Mouse (Mus musculus) MEL (cell line): ENCODE measurements around the gene Tmem161a. TPM values are rescaled to one million over a fixed set of nuclear protein-coding genes. Genes with fewer than 3 reads are reported as not detected.

Experiments used
- DNase-seq: peaks from one replicate; pipeline ENCODE4 v3.0.0; 2011; ENCODE audit warnings: low read depth, low spot score
- H3K27ac ChIP-seq: 2 replicates; pipeline ENCODE4 v1.5.1; 2012; ENCODE audit warnings: low read depth, mild to moderate bottlenecking, control low read depth, low read length, moderate library complexity; ENCODE audit not compliant: control insufficient read depth
- H3K27me3 ChIP-seq, 2 experiments: fragments of 150-350 bp in 1 of 2; sonication (generic) in 1 of 2; 2 replicates each; pipeline ENCODE4 v1.6.1; 2012; ENCODE audit warnings: low read length in 2 of 2, mild to moderate bottlenecking in 2 of 2, improper control_type of control experiment in 1 of 2, moderate library complexity in 1 of 2; ENCODE audit not compliant: insufficient read depth in 2 of 2, control insufficient read depth in 1 of 2
- H3K36me3 ChIP-seq, 2 experiments: 2 replicates each; pipeline ENCODE4 v1.6.1; 2012 to 2014; ENCODE audit warnings: low read length in 2 of 2, improper control_type of control experiment in 1 of 2, inconsistent platforms in 1 of 2, mild to moderate bottlenecking in 1 of 2; ENCODE audit not compliant: insufficient read depth in 2 of 2, control insufficient read depth in 1 of 2
- H3K4me1 ChIP-seq, 2 experiments: fragments of 150-350 bp in 1 of 2; sonication (generic) in 1 of 2; 2 replicates each; pipeline ENCODE4 v1.6.1; 2012; ENCODE audit warnings: low read length in 2 of 2, improper control_type of control experiment in 1 of 2, mild to moderate bottlenecking in 1 of 2; ENCODE audit not compliant: insufficient read depth in 2 of 2, control insufficient read depth in 1 of 2
- H3K4me3 ChIP-seq, 2 experiments: fragments of 150-350 bp in 1 of 2; sonication (generic) in 1 of 2; 2 replicates each; pipeline ENCODE4 v1.5.1; 2012; ENCODE audit warnings: low read depth in 2 of 2, low read length in 2 of 2, mild to moderate bottlenecking in 2 of 2, moderate library complexity in 2 of 2, control low read depth in 1 of 2, improper control_type of control experiment in 1 of 2; ENCODE audit not compliant: control insufficient read depth in 1 of 2, insufficient read depth in 1 of 2
- H3K79me2 ChIP-seq: 2 replicates; pipeline ENCODE4 v1.6.1; 2012; ENCODE audit warnings: mild to moderate bottlenecking, low read length, moderate library complexity; ENCODE audit not compliant: control insufficient read depth, poor library complexity, insufficient read depth
- H3K9ac ChIP-seq: 2 replicates; pipeline ENCODE4 v1.6.1; 2012; ENCODE audit warnings: low read depth, mild to moderate bottlenecking, control low read depth, low read length, moderate library complexity; ENCODE audit not compliant: control insufficient read depth, poor library complexity, severe bottlenecking
- H3K9me3 ChIP-seq: fragments of 150-350 bp; sonication (generic); replicated peaks from 2 replicates; pipeline ENCODE4 v1.6.1; 2012; ENCODE audit warnings: mild to moderate bottlenecking, low read length, improper control_type of control experiment, moderate library complexity; ENCODE audit not compliant: insufficient read depth
- BHLHE40 ChIP-seq: IDR thresholded peaks from 2 replicates; pipeline ENCODE4 v1.6.1; 2012; ENCODE audit warnings: low read depth, mild to moderate bottlenecking, inconsistent platforms, low read length, improper control_type of control experiment, borderline replicate concordance
- CHD1 ChIP-seq: IDR thresholded peaks from 2 replicates; pipeline ENCODE4 v1.6.1; 2012; ENCODE audit warnings: low read depth, mild to moderate bottlenecking, inconsistent platforms, low read length, improper control_type of control experiment
- CTCF ChIP-seq, 3 experiments: IDR thresholded peaks in 2 of 3; conservative IDR thresholded peaks in 1 of 3; 2 replicates each; pipeline ENCODE4 v1.5.1; 2011 to 2012; ENCODE audit warnings: low read length in 3 of 3, low read depth in 2 of 3, mild to moderate bottlenecking in 2 of 3, improper control_type of control experiment in 1 of 3, inconsistent platforms in 1 of 3, mixed read lengths in 1 of 3, moderate library complexity in 1 of 3; ENCODE audit not compliant: control insufficient read depth in 1 of 3, insufficient read depth in 1 of 3, poor library complexity in 1 of 3, severe bottlenecking in 1 of 3
- E2F4 ChIP-seq: IDR thresholded peaks from 2 replicates; pipeline ENCODE4 v1.6.1; 2011; ENCODE audit warnings: low read depth, low read length, improper control_type of control experiment, borderline replicate concordance
- ELF1 ChIP-seq: IDR thresholded peaks from 2 replicates; pipeline ENCODE4 v1.6.1; 2014; ENCODE audit warnings: low read depth, mild to moderate bottlenecking, inconsistent platforms, low read length, improper control_type of control experiment, moderate library complexity
- EP300 ChIP-seq, 2 experiments: IDR thresholded peaks; 2 replicates each; pipeline ENCODE4 v1.6.1; 2011; ENCODE audit warnings: improper control_type of control experiment in 2 of 2, low read length in 2 of 2, low read depth in 1 of 2, mild to moderate bottlenecking in 1 of 2
- ETS1 ChIP-seq: IDR thresholded peaks from 2 replicates; pipeline ENCODE4 v1.6.1; 2012; ENCODE audit warnings: low read depth, mild to moderate bottlenecking, inconsistent platforms, low read length, improper control_type of control experiment, moderate library complexity
- GABPA ChIP-seq: IDR thresholded peaks from 2 replicates; pipeline ENCODE4 v1.6.1; 2012; ENCODE audit warnings: low read depth, mild to moderate bottlenecking, inconsistent platforms, low read length, improper control_type of control experiment, moderate library complexity
- GATA1 ChIP-seq: IDR thresholded peaks from 2 replicates; pipeline ENCODE4 v1.6.1; 2011; ENCODE audit warnings: low read depth, low read length, improper control_type of control experiment
- HCFC1 ChIP-seq: IDR thresholded peaks from 2 replicates; pipeline ENCODE4 v1.6.1; 2012; ENCODE audit warnings: low read depth, mild to moderate bottlenecking, inconsistent platforms, low read length, improper control_type of control experiment, moderate library complexity
- KAT2A ChIP-seq: conservative IDR thresholded peaks from 2 replicates; pipeline ENCODE4 v1.6.1; 2012; ENCODE audit warnings: low read depth, low read length, improper control_type of control experiment, inconsistent platforms
- MAX ChIP-seq: IDR thresholded peaks from 2 replicates; pipeline ENCODE4 v1.6.1; 2011; ENCODE audit warnings: low read length, improper control_type of control experiment
- MXI1 ChIP-seq: IDR thresholded peaks from 2 replicates; pipeline ENCODE4 v1.6.1; 2011; ENCODE audit warnings: mild to moderate bottlenecking, low read depth, low read length, improper control_type of control experiment
- MYB ChIP-seq: IDR thresholded peaks from 2 replicates; pipeline ENCODE4 v1.6.1; 2011; ENCODE audit warnings: mild to moderate bottlenecking, low read depth, low read length, improper control_type of control experiment
- MYC ChIP-seq: IDR thresholded peaks from 2 replicates; pipeline ENCODE4 v1.6.1; 2011; ENCODE audit warnings: low read depth, mild to moderate bottlenecking, low read length, improper control_type of control experiment, moderate library complexity
- NELFE ChIP-seq: IDR thresholded peaks from 2 replicates; pipeline ENCODE4 v1.6.1; 2011; ENCODE audit warnings: low read depth, low read length, improper control_type of control experiment
- POLR2A ChIP-seq, 2 experiments: IDR thresholded peaks; 2 replicates each; pipeline ENCODE4 v1.6.1; 2011 to 2012; ENCODE audit warnings: low read length in 2 of 2, mild to moderate bottlenecking in 2 of 2, control low read depth in 1 of 2, improper control_type of control experiment in 1 of 2, low read depth in 1 of 2, moderate library complexity in 1 of 2; ENCODE audit not compliant: control insufficient read depth in 1 of 2, insufficient read depth in 1 of 2, poor library complexity in 1 of 2
- POLR2AphosphoS5 ChIP-seq: IDR thresholded peaks from 2 replicates; pipeline ENCODE4 v1.6.1; 2012; ENCODE audit warnings: low read depth, borderline replicate concordance, mild to moderate bottlenecking, inconsistent platforms, low read length, moderate library complexity, mixed read lengths
- SIN3A ChIP-seq: IDR thresholded peaks from 2 replicates; pipeline ENCODE4 v1.6.1; 2012; ENCODE audit warnings: low read length, improper control_type of control experiment, inconsistent platforms
- TAL1 ChIP-seq: IDR thresholded peaks from 2 replicates; pipeline ENCODE4 v1.6.1; 2012; ENCODE audit warnings: mild to moderate bottlenecking, inconsistent platforms, low read length, moderate library complexity, mixed read lengths
- TBP ChIP-seq: IDR thresholded peaks from 2 replicates; pipeline ENCODE4 v1.8.0; 2011; ENCODE audit warnings: low read depth, low read length, improper control_type of control experiment
- TCF12 ChIP-seq: IDR thresholded peaks from 2 replicates; pipeline ENCODE4 v1.6.1; 2014; ENCODE audit warnings: low read depth, mild to moderate bottlenecking, inconsistent platforms, low read length, improper control_type of control experiment, moderate library complexity
- UBTF ChIP-seq: IDR thresholded peaks from 2 replicates; pipeline ENCODE4 v1.6.1; 2012; ENCODE audit warnings: low read depth, mild to moderate bottlenecking, inconsistent platforms, low read length, improper control_type of control experiment, moderate library complexity, borderline replicate concordance; ENCODE audit not compliant: insufficient read depth
- ZC3H11A ChIP-seq: IDR thresholded peaks from 2 replicates; pipeline ENCODE4 v1.6.1; 2012; ENCODE audit warnings: low read depth, mild to moderate bottlenecking, inconsistent platforms, low read length, improper control_type of control experiment
- ZKSCAN1 ChIP-seq: IDR thresholded peaks from 2 replicates; pipeline ENCODE4 v1.6.1; 2012; ENCODE audit warnings: low read depth, mild to moderate bottlenecking, inconsistent platforms, low read length, improper control_type of control experiment, moderate library complexity
- ZMIZ1 ChIP-seq: IDR thresholded peaks from 2 replicates; pipeline ENCODE4 v1.6.1; 2012; ENCODE audit warnings: low read depth, mild to moderate bottlenecking, inconsistent platforms, low read length, improper control_type of control experiment, moderate library complexity
- ZNF384 ChIP-seq: IDR thresholded peaks from 2 replicates; pipeline ENCODE4 v1.6.1; 2012; ENCODE audit warnings: low read depth, mild to moderate bottlenecking, inconsistent platforms, low read length, improper control_type of control experiment
- polyA plus RNA-seq, 2 experiments: library from polyadenylated mRNA; stranded (reverse) in 1 of 2; unstranded in 1 of 2; fragments of >175 nt in 1 of 2; fragments of >200 nt in 1 of 2; gene quantifications; 2 replicates each; pipeline versions ENCODE4 v1.2.1 to v1.2.4; 2012; ENCODE audit warnings: low replicate concordance in 2 of 2, low read depth in 1 of 2; ENCODE audit not compliant: insufficient read length in 2 of 2, insufficient read depth in 1 of 2, missing spikeins in 1 of 2
- total RNA-seq: library from RNA; depleted of rRNA; stranded (reverse); fragments of 300-350 nt; gene quantifications from 2 replicates; pipeline ENCODE4 v1.2.3, GENCODE M21; 2012

Tmem161a gene
- total and polyA plus RNA-seq, 3 experiments = 50.7 to 51.4 TPM; not detected in 1

- peaks cover 18% of the 10 kb centered on the region for H3K79me2 ChIP-seq
- peak overlapping the region; percentile 79 for H3K27ac ChIP-seq
- no peak overlapping the region for H3K4me3 ChIP-seq
- H3K9ac ChIP-seq = peak overlapping the region; percentile 26; the same call in 1 of the 2 replicates
- H3K27me3 ChIP-seq = no peaks in the 10 kb centered on the region
- peak; percentile 73 for DNase-seq
- peaks cover 0 to 30% of the 10 kb centered on the region in 2 experiments; a peak in 2 of 4 replicates for H3K36me3 ChIP-seq
- no peaks in the 10 kb centered on the region for H3K9me3 ChIP-seq
- no peak for TF ChIP-seq NELFE
- TF ChIP-seq TCF12 = 0 out of 2 replicates have a peak, but pooled peaks have one; percentile 11
- no peak for TF ChIP-seq E2F4
- TF ChIP-seq TAL1 = no peak
- peak in 1 of 2 experiments; percentile 35; a peak in 1 of 4 replicates for TF ChIP-seq POLR2A (IDR thresholded peaks at IDR 0.05; ENCODE audit: control insufficient read depth in 1 of 2, insufficient read depth in 1 of 2, low read depth in 1 of 2, low read length in 2 of 2, poor library complexity in 1 of 2)
- TF ChIP-seq ZMIZ1 = no peak
- TF ChIP-seq GATA1 = no peak
- no peak for TF ChIP-seq ELF1
- TF ChIP-seq CTCF (IDR thresholded peaks at IDR 0.05 in 2 of 3, conservative IDR thresholded peaks at IDR 0.05 in 1 of 3; ENCODE audit: control insufficient read depth in 1 of 3, insufficient read depth in 1 of 3, low read depth in 2 of 3, low read length in 3 of 3, poor library complexity in 1 of 3, severe bottlenecking in 1 of 3) = no peak
- no peak for TF ChIP-seq ETS1
- TF ChIP-seq ZKSCAN1 = no peak
- TF ChIP-seq MYB = no peak
- 0 out of 2 replicates have a peak, but pooled peaks have one; percentile 23 for TF ChIP-seq TBP
- TF ChIP-seq ZC3H11A = no peak
- TF ChIP-seq GABPA = no peak
- peak; percentile 40; the same call in 1 of the 2 replicates for TF ChIP-seq SIN3A
- no peak for TF ChIP-seq ZNF384
- peak; percentile 44; the same call in 1 of the 2 replicates for TF ChIP-seq HCFC1
- peak; percentile 35; the same call in 1 of the 2 replicates for TF ChIP-seq MAX
- 0 out of 4 replicates have a peak, but pooled peaks of 1 of the 2 experiments have one; percentile 5 for TF ChIP-seq EP300 (IDR thresholded peaks at IDR 0.05; ENCODE audit: low read depth in 1 of 2, low read length in 2 of 2)
- no peak for TF ChIP-seq MXI1
- TF ChIP-seq MYC = 0 out of 2 replicates have a peak, but pooled peaks have one; percentile 14
- TF ChIP-seq KAT2A = no peak
- no peak for TF ChIP-seq BHLHE40
- TF ChIP-seq CHD1 = no peak
- no peak for TF ChIP-seq POLR2AphosphoS5
- no peak for TF ChIP-seq UBTF
- peaks cover 11 to 39% of the 10 kb centered on the region in 2 experiments for H3K4me1 ChIP-seq
These were observed 42.3 kb downstream of the Tmem161a start for GRCm38 (mm10) chr8:70214411-70214810.
